In the genomic region with DNA sequence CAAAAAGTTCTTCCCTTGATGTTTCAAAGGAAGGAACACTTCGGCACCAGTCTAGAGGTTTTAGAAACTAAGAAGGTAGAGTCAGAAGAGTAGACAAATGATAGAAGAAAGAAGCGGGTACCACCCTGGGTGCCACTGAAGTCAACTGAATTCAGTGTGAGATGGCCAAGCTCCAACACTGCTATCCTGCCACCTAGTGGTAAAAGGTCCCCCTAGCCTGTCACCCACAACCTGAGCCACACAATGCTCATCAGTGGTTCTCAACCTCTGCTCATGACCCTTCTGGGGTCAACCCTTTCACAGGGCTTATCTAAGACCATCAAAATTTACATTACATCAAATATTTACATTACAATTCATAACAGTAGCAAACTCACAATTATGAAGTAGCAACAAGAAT, we compare ENCODE assay signal across 11 mouse cellular contexts.
DNase-seq lines count a peak whose midpoint lies in the region; ATAC-seq and TF ChIP-seq lines count a peak whose summit lies in the region.
"Had no signal": no experiment of that assay in that cellular context is flagged by ENCODE, and none has a peak within 500 bp of the region (broad histone marks: within the 10 kb centered on the region; RNA-seq: fewer than 3 reads in every experiment).

No protein-coding gene starts in this region.

- POLR2A ChIA-PET in Patski (lab: Charles Lee), result no interaction called here

- H3K9me3 ChIP-seq in limb, embryonic 11.5 days (ENCODE audit: control insufficient read depth, low read length), result no peaks in the 10 kb centered on the region
- H3K9me3 ChIP-seq in limb, embryonic 10.5 days (replicated peaks), result no peaks in the 10 kb centered on the region
- H3K9me3 ChIP-seq in embryonic facial prominence, embryonic 11.5 days (replicated peaks; ENCODE audit: control insufficient read depth, low read length), result no peaks in the 10 kb centered on the region
- H3K9me3 ChIP-seq: intestine, embryonic 15.5 days had no signal

- no peak overlapping the region for H3K9ac ChIP-seq in limb, embryonic 11.5 days (ENCODE audit: low read length)
- H3K9ac ChIP-seq in embryonic facial prominence, embryonic 11.5 days (replicated peaks; ENCODE audit: low read length), result no peak overlapping the region
- H3K9ac ChIP-seq: intestine, embryonic 15.5 days had no signal

- no peaks in the 10 kb centered on the region for H3K36me3 ChIP-seq in limb, embryonic 11.5 days (ENCODE audit: control insufficient read depth, insufficient read depth, low read length)
- H3K36me3 ChIP-seq in limb, embryonic 10.5 days, result no peaks in the 10 kb centered on the region
- no peaks in the 10 kb centered on the region for H3K36me3 ChIP-seq in embryonic facial prominence, embryonic 11.5 days (replicated peaks; ENCODE audit: control insufficient read depth, insufficient read depth, low read depth, low read length)
- H3K36me3 ChIP-seq: intestine, embryonic 15.5 days had no signal

- H3K27me3 ChIP-seq in limb, embryonic 11.5 days (ENCODE audit: control insufficient read depth, insufficient read depth, low read length), result no peaks in the 10 kb centered on the region
- no peaks in the 10 kb centered on the region for H3K27me3 ChIP-seq in limb, embryonic 10.5 days (ENCODE audit: low read depth, poor library complexity, severe bottlenecking)
- H3K27me3 ChIP-seq in Patski, result peaks cover 21% of the 10 kb centered on the region
- no peaks in the 10 kb centered on the region for H3K27me3 ChIP-seq in embryonic facial prominence, embryonic 11.5 days (ENCODE audit: control insufficient read depth, insufficient read depth, low read length)
- H3K27me3 ChIP-seq: intestine, embryonic 15.5 days had no signal

- DNase-seq in adrenal gland, adult (ENCODE audit: inconsistent age in 2 of 2, low spot score in 1 of 2), result peak; percentile 34 to 81
- DNase-seq in adrenal gland, adult 8-10 months, result no peak
- peak; percentile 30 for DNase-seq in limb, embryonic 11.5 days (ENCODE audit: low spot score)
- no peak for DNase-seq in limb, embryonic 10.5 days (ENCODE audit: low spot score)
- no peak for DNase-seq in Patski (ENCODE audit: low read depth, low spot score)
- peak; percentile 25 for DNase-seq in embryonic facial prominence, embryonic 11.5 days (ENCODE audit: low spot score)
- no peak for DNase-seq in spleen, postnatal 10 days (ENCODE audit: low spot score in 2 of 2)
- no peak for DNase-seq in layer of hippocampus, postnatal 14 days (ENCODE audit: low spot score in 2 of 2)

- no peak overlapping the region for H3K27ac ChIP-seq in limb, embryonic 11.5 days (replicated peaks; ENCODE audit: low read depth, low read length)
- H3K27ac ChIP-seq in limb, embryonic 10.5 days, result no peak overlapping the region
- no peak overlapping the region for H3K27ac ChIP-seq in embryonic facial prominence, embryonic 11.5 days (replicated peaks; ENCODE audit: low read depth, low read length)
- H3K27ac ChIP-seq: intestine, embryonic 15.5 days; macrophage had no signal

- in situ Hi-C loops in Patski (cut with MboI; ENCODE audit: low pct_unique_long_range_greater_than_20kb), result no loop called here

- TF ChIP-seq CTCF in Patski (IDR thresholded peaks at IDR 0.05), result peak; percentile 51

- 77% methylated on average over 2 of the region's 2 CpGs for WGBS in limb, embryonic 11.5 days
- 82% methylated on average over 2 of the region's 2 CpGs for WGBS in limb, embryonic 10.5 days
- 70% methylated on average over 2 of the region's 2 CpGs for WGBS in embryonic facial prominence, embryonic 11.5 days

- no peaks in the 10 kb centered on the region for H3K4me1 ChIP-seq in limb, embryonic 11.5 days (ENCODE audit: control insufficient read depth, insufficient read depth, low read length)
- H3K4me1 ChIP-seq in limb, embryonic 10.5 days, result no peaks in the 10 kb centered on the region
- no peaks in the 10 kb centered on the region for H3K4me1 ChIP-seq in embryonic facial prominence, embryonic 11.5 days (ENCODE audit: control insufficient read depth, insufficient read depth, low read length)
- H3K4me1 ChIP-seq: intestine, embryonic 15.5 days had no signal

- no peak overlapping the region for H3K4me3 ChIP-seq in limb, embryonic 11.5 days (ENCODE audit: low read depth, low read length)
- H3K4me3 ChIP-seq in limb, embryonic 10.5 days, result no peak overlapping the region
- H3K4me3 ChIP-seq in embryonic facial prominence, embryonic 11.5 days (ENCODE audit: low read depth, low read length), result no peak overlapping the region
- H3K4me3 ChIP-seq: intestine, embryonic 15.5 days had no signal

- ATAC-seq in limb, embryonic 11.5 days (ENCODE audit: insufficient number of reproducible peaks, low FRiP score, low TSS enrichment, low read depth), result no peak
- no peak for ATAC-seq in Patski
- ATAC-seq in embryonic facial prominence, embryonic 11.5 days (replicated peaks; ENCODE audit: insufficient number of reproducible peaks, low FRiP score, low TSS enrichment, low read depth), result peak; percentile 76; the same call in 1 of the 2 replicates
- ATAC-seq: forebrain, embryonic 16.5 days; intestine, embryonic 15.5 days had no signal

- no peak overlapping the region for H3K4me2 ChIP-seq in limb, embryonic 11.5 days (ENCODE audit: low read depth, severe bottlenecking)
- no peak overlapping the region for H3K4me2 ChIP-seq in embryonic facial prominence, embryonic 11.5 days (ENCODE audit: low read depth, low read length)
- H3K4me2 ChIP-seq: intestine, embryonic 15.5 days had no signal

- CTCF ChIA-PET in Patski (lab: Charles Lee), result no interaction called here

Comparison
In these comparisons a context has a peak if more than half of its experiments do, and no peak if none do; other contexts are left out.
1. DNase-seq: peak in adrenal gland, adult (2 of 2), limb, embryonic 11.5 days (single experiment) and embryonic facial prominence, embryonic 11.5 days (single experiment); none in adrenal gland, adult 8-10 months (single experiment), limb, embryonic 10.5 days (single experiment), Patski (single experiment), spleen, postnatal 10 days (0 of 2) and layer of hippocampus, postnatal 14 days (0 of 2).